Mouse (Mus musculus): ENCODE results near the gene Npas3.
"Not testable (repeated sequence)": the region's sequence is repeated elsewhere in the genome, so short reads cannot be mapped to it uniquely, and the experiment has no call there.

The Npas3 gene

DNA sequence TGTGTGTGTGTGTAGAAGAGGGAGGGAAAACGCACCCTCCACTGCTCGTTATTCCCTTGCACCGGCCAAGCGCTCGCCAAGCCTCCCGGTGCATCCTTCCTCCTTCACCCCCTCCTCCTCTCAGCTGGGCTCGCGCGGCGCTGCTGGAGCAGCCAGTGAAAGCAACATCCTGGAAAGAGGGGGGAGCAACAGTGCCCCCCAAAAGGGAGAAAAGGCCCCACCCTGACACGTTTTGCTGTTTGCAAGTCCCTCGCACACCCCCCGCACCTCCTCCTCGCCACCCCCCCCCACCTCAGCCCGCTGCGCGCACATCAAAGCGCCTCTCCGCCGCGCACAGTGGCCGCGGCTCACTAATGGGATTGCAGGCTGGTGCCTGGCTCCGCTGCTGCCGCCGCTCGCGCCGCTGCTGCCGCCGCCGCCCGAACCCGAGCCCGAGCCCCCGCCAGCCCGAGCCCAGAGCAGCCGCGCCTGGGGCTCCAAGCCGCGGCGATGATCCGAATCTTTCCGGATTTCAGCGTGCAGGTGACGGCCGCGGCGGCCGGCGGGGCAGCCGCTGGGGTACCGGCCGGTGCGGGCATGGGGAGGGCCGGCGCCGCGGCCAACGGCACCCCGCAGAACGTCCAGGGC, at the start of gene Npas3:
TSS of gene Npas3 (plus strand) at position 577 of the 627 bp plus-strand sequence.
- DNase-seq (ENCODE audit: low spot score in 2 of 2) = peak; percentile 51 to 63

DNA sequence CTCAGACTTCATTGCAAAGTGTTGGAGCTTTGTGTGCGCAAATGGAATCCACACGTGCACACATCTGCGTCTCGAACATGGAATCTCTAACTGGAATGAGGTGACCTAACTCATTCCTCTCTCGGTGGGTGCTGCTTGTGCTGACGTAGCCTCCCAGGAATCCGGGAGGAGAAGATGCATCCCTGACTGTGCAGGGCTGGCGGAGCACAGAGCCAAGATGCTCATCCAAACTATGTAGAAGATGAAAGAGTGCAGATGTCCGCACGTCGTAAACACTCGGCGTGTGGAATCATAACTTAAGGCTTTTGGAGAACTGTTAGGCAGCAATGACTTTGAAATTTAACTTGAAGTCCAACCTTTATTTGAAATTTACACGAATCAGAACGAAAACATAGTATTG, 31.3 kb upstream of the Npas3 start:
- no peak for DNase-seq (ENCODE audit: low spot score in 2 of 2)

DNA sequence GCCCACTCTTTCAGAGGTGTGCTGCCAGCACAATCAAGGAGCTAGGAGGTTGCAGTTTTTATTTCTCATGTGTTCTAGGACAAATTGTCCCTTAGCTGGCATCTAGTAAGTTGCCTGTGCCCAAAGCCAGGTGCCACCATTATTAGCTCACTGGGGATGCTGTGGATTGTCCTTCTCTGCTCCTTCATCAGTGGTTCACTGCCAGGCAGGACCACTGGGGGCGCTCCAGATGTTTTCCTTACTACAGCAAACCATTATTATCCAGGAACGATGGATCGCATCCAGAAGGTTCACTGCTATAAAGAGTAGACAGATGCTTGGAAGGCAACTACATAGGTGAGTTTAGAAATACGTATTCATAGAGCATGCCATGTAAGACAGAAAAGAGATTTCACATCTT, 25.7 kb upstream of the Npas3 start:
- DNase-seq (ENCODE audit: low spot score in 2 of 2) = no peak

DNA sequence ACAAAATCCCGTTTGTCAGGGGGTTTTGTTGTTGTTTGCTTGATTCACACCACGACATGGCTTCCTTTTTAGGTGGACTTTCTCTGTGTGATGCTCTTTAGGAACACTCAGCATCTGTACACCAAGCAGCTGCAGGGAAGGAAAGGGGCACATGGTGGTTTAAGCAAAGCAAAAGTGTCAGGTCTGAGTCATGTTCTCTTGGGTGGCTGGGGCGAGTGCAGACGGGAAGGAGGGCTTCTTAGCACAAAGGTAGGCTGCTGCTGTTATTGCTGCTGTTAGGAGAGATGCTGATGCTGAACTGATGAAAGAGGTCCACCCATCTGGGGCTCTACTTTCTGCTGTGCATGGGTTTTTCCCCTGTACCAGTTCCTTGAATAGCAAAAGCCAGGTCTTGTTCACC, 21.1 kb upstream of the Npas3 start:
- no peak for DNase-seq (ENCODE audit: low spot score in 2 of 2)

DNA sequence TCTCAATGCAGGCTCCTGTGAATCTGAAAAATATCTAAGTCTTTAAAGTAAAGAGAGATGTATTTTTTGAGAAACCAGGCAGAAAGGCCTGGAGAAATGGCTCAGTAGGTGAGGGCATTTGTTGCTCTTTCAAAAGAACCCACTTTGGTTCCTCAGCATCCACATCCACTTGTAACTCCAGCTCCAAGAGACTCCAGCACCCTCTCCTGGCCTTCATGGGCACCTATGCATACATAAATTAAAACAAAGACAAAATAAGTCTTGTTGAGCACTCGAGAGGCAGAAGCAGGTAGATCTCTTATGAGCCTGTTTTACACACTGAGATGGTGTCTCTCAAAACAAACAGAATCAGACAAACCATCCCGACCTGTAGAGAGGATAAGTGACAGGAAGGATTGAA, 19.1 kb upstream of the Npas3 start:
- no peak for DNase-seq (ENCODE audit: low spot score in 2 of 2)

DNA sequence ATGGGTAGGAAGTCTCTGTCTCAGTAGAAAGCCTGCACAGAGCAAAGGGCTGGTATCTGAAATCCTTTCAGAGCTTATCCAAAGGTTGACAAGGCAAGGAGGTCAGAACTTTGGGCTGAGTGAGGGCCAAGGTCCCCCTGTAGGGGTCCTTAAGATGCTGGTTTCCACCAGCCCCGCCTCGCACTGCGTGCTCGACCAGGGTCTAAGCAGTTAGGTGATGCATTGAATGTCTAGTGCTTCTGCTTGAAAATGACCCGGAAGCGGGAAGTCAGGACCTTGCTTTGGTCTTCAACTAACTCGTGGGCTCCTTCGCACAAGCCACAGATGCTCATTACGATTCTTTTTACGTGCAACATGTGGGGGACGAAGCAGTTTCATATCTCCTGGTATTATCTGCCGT, 2.3 kb upstream of the Npas3 start:
- no peak for DNase-seq (ENCODE audit: low spot score in 2 of 2)

DNA sequence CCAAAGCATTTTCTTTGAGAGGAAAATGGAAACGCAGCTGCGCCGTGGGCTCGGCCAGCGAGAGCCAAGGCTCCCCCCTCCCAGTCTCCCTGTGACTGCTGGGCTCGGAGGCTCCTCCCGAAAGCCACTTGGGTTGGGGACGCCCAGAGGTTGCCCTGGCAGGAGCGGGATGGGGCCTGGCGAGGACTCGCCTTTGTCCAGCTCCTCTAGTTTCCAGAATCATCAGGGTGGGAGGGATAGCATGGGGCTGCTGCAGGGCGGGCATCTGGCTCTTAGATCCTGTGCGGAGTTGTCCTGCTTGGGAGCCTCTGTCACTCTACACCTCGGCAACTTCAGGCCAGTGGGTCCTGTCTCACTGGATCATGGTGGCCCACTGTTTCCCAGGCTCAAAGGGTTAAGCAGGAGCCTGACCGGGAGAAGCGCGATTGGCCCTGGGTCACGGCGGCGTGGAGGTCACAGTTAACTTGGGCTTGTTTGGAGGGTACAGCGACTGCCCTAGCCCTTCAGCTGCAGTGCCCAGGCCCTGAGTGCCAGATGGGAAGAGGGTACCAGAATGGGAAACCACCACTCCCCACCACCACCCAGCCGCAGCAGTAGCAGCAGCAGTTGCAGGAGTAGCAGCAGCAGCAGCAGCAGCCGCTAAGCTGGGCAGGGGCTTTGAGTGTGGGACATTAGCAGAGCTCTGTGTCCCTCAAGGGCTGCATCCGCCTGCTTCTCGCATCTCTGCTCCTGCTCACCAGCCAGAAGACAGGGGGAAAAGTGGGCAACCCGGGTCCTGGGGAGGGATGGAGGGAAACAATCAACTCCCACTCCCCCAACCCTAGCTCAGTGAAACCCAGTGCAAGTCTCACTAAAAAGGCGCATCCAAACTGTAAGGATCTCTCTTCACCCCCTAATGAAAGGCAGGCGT, 1.6 kb upstream of the Npas3 start:
- peak in 1 of 2 experiments; percentile 22 for DNase-seq (ENCODE audit: low spot score in 2 of 2)

DNA sequence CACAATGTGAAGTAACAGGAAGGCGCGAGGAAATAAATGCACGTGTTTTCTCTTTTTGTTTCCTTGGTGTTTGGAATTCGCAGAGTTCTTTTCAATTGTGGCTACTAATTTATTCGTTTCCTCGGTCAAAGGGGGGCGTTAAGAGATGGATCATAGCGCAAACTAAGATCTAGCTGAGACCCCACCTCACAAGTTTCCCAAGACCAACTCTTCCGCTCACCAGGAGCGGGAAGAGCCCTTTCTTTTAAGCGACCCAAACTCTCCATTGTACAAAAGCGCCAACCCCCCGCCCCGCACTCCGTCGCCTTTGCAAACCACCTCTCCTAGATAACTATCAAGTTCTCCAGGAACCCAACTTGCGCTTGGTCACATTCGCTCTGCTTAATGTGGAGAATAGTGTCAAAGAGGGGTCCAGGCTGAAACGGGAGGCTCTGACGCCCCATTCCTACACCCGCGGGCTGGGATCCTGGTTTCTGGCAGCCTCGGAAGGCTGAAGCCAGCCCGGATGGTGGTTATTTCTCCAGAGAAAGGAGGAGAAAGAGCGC, 914 bp upstream of the Npas3 start:
- no peak for DNase-seq (ENCODE audit: low spot score in 2 of 2)

DNA sequence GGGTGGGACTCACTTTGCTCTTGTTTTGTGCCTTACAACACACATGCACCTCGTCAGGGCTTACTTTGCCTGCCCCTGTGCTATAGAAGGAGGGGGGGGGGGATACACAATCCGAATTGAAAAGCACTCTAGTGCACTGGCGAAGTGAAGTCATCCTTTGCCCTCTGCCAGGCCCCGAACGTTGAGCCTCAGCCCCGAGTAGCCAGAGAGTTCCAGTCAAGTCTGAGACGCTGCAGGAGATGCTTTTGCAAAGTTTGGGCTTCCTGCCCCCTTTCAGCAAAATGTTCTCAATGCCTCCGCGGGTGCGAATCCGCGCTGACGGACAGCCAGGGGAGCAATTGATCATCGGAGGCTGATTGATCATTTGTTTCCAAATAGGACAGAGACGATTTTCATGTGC, 319 bp downstream of the Npas3 start:
- DNase-seq (ENCODE audit: low spot score in 2 of 2) = no peak

DNA sequence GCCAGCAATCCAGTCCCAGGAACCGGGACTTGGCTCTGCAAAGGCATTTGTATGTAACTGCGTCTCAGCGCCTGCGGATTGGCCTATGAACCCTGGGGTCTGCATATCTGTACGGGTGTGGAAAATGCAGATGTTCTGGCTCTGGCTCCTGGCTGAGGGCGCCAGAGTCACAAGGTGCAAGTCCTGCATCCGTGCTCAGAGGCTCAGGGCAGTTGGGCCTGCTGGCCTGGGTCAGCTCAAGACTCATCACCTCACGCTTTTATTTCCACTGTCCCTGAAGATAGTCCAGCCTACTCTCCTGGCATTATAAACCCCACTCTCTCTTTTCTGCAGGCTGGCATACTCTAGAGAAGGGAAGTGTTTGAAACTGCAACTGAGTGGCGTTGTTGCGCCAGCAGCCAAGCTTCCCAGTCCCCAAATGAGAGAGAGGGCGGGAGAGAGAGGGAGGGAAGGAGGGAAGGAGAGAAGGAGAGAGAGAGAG, 3.3 kb downstream of the Npas3 start:
- peak in 1 of 2 experiments; percentile 35 for DNase-seq (ENCODE audit: low spot score in 2 of 2)

DNA sequence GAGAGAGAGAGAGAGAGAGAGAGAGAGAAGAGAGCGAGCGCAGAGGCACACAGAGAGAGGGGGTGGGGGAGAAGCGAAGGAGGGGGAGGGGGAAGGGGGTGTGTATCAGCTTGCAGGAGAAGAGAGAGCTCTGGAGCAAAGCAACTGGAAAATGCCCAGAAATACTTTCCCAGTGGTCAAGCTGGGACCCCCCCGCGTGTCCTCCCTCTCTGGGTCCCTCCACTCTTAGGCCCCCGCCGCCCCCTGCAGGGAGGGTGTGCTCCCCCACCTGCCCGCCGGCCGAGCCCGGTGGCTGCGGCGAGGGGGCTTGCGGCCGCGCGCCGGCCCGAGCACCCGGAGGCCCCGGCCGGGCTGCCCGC, 3.7 kb downstream of the Npas3 start:
- DNase-seq (ENCODE audit: low spot score in 2 of 2) = peak in 1 of 2 experiments; percentile 35

DNA sequence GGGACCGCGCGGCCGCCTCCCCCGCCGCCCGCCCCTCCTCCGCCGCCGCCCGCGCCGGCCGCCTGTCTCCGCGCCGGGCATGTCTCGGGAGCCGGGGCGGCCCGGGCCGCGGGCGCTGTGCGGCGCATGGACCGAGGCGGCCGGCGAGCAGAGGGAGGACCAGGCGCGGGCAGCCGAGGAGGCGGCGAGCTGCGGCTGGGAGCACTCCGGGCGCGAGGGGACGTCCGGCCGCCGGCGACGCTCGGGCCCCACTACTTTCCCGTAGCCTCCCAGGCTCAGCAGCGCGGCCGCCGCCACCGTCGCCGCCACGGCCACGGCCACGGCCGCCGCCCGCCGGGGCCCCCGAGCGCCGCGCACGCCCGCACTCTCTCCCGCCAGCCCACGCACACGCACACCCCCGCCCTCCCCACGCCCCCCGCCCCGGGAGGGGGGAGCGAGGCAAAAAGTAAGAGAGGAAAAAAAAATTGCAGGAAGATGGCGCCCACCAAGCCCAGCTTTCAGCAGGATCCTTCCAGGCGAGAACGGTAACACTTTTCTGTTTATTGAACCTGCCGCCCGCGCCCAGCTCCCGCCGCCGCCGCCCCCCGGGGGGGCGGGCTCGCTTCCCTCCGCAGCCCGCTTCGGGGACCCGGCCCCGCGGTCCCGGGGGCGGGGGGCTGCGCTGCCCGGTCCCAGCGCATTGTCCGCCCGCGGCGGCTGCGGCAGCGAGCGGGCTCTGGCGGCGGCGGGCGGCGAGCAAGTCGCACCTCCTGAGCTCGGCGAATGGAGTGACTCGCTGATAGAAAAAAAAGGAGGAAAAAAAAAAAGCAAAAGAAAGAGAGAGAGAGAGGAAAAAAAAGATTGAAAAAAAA, 4.3 kb downstream of the Npas3 start:
- DNase-seq (ENCODE audit: low spot score in 2 of 2) = peak in 1 of 2 experiments; percentile 34

DNA sequence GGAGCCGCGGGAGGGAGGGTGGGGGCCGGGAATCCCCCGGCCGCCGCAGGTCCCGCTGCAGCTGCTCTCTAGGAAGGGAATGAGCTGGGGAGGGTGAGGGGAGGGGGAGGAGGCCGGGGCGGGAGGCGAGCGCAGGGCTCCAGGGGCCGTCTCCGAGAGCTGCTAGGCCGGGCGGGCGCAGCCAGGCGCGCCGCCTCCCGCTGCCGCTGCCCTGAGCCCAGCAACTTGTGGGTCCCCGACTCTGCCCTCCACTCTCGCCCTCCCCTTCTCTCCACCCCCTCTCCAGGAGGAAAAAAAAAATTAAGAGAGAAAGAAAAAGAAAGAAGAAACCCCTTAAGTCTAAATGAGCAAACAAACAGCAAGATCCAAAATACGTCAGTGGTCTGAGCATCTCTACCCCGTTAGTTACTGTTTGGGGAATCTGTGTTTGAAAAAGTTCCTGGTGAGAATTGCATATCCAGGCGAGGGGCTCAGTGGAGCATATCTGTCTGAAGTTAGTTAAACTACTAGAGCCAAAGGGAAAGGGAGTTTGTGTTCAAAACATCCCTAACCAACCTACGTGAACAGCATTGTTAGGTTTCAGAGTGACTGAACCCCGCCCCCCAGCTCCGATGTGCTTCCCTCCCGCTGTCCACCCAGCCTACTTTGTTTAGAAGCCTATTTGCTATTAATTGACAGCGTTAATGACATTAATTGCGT, 5.1 kb downstream of the Npas3 start:
- peak in 1 of 2 experiments; percentile 30 for DNase-seq (ENCODE audit: low spot score in 2 of 2)

DNA sequence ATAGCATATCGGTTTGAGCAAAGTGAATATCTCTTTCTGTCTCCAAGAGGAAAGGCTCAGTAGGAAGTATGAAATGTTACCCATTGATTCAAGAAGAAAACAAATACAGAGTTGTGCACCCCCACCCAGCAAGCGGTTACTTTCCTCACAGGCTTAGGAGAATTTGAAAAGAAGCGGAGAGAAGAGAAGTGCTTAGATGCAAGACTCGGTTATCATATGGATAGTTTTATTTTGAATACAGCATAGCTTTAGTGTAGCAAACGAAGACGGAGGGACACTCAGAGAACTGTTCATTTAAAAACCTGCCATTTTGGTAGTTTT, 5.6 kb downstream of the Npas3 start:
- no peak for DNase-seq (ENCODE audit: low spot score in 2 of 2)

DNA sequence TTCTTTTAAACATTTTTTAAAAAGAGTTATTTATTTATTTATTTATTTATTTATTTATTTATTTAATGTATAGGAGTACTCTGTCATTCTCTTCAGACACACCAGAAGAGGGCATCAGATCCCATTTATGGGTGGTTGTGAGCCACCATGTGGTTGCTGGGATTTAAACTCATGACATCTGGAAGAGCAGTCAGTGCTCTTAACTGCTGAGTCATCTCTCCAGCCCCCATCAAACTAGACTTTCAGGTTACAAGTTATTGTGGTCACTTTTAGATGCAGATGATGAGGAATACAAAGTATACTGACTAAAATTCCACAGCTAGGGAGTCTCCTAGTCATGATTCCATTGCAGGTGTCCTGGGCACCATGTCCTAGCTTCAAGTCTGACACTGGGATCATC, 26.0 kb downstream of the Npas3 start:
- not testable (repeated sequence) for DNase-seq (ENCODE audit: low spot score in 2 of 2)

DNA sequence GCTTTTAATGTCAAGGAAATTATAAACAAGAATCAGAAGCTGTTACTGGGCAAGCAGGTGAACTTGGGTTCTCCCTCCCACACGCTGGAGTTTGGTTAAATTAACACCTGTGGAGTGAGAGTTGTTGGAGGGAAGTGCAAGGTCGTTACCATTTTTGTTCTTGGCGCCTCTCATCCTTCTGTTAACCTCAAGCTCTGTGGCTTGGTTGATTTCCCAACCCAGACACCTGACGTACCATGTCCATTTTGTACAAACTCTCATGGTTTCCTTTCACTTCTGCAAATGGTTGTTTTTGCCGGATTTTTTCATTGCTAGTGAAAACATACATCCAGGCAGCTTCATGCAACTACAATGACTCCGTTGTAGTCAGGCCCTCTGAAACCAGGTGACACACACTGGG, 28.9 kb downstream of the Npas3 start:
- DNase-seq (ENCODE audit: low spot score in 2 of 2) = no peak

DNA sequence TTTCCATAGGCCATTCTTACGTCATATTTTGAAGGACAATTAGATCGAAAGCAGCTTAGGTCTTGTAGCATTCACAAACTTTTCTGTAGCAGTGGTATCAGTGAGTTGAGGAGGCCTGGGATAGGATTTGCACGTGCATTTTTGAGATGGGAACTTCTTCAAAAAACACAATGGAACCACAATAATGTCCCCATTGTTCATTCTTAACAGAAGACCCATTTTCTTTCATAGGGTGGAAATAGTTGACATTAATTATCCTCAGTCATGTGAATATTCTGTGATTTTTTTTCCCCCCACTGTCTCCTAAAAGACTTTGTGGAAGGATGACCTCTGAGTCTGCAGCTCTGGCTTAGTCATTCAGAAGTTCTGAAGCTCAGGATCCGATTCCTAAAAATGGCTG, 41.9 kb downstream of the Npas3 start:
- no peak for DNase-seq (ENCODE audit: low spot score in 2 of 2)

DNA sequence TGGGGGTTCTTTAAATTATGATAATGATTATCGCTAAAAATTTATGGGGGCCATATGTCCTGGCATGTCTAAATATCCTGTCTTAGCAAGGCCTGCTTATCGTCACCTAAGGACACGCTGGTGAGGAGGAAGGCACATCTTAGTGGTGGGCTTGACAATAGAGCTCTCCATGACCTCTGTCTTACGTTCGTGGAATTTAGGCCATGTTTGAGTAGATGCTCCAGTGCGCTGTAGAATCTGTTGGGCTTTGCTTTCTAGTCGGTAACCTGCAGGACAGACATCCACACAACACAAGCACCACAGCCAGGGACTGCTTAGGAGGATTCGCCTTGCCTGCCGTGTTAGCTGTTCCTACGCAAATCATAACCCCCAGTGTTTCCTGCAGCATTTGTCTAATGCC, 42.4 kb downstream of the Npas3 start:
- no peak for DNase-seq (ENCODE audit: low spot score in 2 of 2)

DNA sequence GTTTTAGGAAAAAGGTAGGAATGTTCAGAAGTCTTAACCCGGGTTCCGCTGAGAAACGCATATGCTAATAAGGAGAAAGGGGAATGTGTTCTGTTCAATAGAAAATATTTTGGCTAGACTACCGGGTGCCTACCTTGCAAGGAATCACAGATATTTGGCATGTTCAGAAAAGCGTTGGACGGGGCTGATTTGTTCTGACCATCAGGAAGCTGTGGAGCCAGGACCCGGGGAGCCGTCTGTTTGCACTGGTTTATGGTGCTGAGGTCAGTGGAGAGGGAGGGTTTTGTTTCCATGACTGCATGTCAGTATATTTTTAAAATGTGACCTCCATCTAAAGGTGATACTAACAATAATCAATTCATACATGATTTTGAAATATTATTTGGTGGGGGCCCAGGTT, 43.5 kb downstream of the Npas3 start:
- DNase-seq (ENCODE audit: low spot score in 2 of 2) = no peak

DNA sequence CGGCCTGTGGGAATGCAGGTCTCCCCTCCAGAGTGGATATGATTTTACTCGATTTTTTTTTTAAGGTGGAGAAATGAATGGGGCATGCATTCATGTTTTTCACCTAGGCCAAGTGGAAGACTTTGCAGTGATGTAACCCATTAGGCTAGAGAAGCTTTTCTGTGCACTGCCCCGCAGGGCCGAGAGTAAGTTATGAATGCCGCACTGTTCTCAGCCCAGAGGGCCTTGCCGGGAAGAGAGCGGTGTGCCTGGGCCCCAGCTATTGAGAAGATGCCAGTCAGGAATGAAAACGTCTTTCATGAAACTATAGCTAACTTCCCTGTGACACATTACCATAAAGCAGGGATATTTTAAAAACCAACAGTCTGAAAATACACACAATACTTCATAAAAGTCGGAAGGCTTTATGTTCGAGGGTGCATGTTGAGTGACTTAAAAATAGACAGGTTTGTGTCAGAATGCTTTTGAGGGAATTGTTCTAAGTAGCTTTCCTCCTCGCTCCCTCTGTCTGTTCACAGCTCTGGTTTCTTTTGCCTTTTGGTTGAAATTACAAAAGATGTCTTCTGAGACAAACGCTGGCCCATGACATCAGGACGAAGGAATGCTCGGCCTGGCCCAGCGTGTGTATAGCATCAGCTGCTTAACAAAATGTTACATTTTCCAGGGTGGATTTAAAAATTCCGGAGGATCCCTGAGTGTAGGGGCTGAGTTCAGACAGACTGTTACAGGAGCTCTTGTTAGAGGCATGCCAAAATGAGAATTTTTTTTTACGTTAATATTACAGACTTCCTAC, 44.2 kb downstream of the Npas3 start:
- DNase-seq (ENCODE audit: low spot score in 2 of 2) = peak in 1 of 2 experiments; percentile 27

DNA sequence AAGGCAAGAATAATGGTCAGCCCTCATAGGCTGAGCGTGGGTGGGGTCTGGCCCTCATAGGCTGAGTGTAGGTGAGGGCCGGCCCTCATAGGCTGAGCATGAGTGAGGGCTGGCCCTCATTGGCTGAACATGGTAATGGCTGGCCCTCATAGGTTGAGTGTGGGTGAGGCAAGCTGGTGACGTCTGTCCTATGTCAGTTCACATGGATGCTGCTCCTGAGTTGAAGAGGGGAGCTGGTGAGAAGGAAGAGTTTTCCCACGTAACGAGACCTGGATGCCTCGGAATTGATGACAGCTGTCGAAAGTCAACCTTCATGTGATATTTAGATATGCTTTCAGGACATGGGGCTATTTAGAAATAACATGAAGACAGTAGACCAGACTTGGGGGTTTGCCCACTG, 45.5 kb downstream of the Npas3 start:
- no peak for DNase-seq (ENCODE audit: low spot score in 2 of 2)

All from frontal cortex, postnatal 10 days (tissue).